Mouse (Mus musculus) left cerebral cortex, postnatal 25 days (tissue): ENCODE data around the gene Pate4. TPM values are rescaled to one million over a fixed set of nuclear protein-coding genes. Genes with fewer than 3 reads are reported as not detected.

Source experiments
- total RNA-seq, 2 experiments: library from RNA; stranded (reverse); gene quantifications; 2 replicates each; pipeline ENCODE4 v1.2.3; 2021

Gene Pate4
- total RNA-seq, 2 experiments from 2014 or later = not detected

Other genes with a start within 250 kb of the Pate4 start
- 1 to 10 TPM; 7.4 to 7.7 TPM for gene Cdon, start 190.8 kb downstream of the Pate4 start, total RNA-seq
- not detected for gene Gm1113, start 93.7 kb downstream of the Pate4 start, total RNA-seq
- 10 to 100 TPM; 14.1 to 14.6 TPM for gene Ddx25, start 53.4 kb downstream of the Pate4 start, total RNA-seq
- gene Pus3, start 53.3 kb downstream of the Pate4 start, total RNA-seq = 10 to 100 TPM; 12.5 to 13.3 TPM
- under 1 TPM; 0.55 to 0.87 TPM for gene Pate2, start 41.7 kb downstream of the Pate4 start, total RNA-seq
- 1 to 10 TPM; 7.8 to 7.9 TPM for gene Hyls1, start 41.5 kb downstream of the Pate4 start, total RNA-seq
- not detected for gene Pate3, start 36.3 kb upstream of the Pate4 start, total RNA-seq
- not detected for gene Pate1, start 75.4 kb upstream of the Pate4 start, total RNA-seq
- not detected for gene Gm17677, start 129.1 kb upstream of the Pate4 start, total RNA-seq
- gene Gm17727, start 166.2 kb upstream of the Pate4 start, total RNA-seq = not detected
- not detected for gene Gm27235, start 178.2 kb upstream of the Pate4 start, total RNA-seq
- not detected for gene D730048I06Rik, start 178.2 kb upstream of the Pate4 start, total RNA-seq
- not detected for gene 9230110F15Rik, start 232.2 kb upstream of the Pate4 start, total RNA-seq